ENCODE assay signal across 30 mouse cellular contexts in genomic region chr4:58469651-58470592, GRCm38 (mm10).
DNase-seq lines count a peak whose midpoint lies in the region; ATAC-seq and TF ChIP-seq lines count a peak whose summit lies in the region.
"Had no signal": no experiment of that assay in that cellular context is flagged by ENCODE, and none has a peak within 500 bp of the region (broad histone marks: within the 10 kb centered on the region; RNA-seq: fewer than 3 reads in every experiment).

No protein-coding gene starts in this region.

- no peak for TF ChIP-seq EP300 in lung, postnatal 0 days (IDR thresholded peaks at IDR 0.05)

- TF ChIP-seq CTCF in lung, postnatal 0 days (IDR thresholded peaks at IDR 0.05), result no peak

- H3K4me2 ChIP-seq in lung, postnatal 0 days (replicated peaks; ENCODE audit: low read depth, low read length), result no peak overlapping the region
- H3K4me2 ChIP-seq in limb, embryonic 15.5 days, result no peak overlapping the region
- H3K4me2 ChIP-seq in liver, embryonic 12.5 days, result no peak overlapping the region
- H3K4me2 ChIP-seq: embryonic facial prominence, embryonic 13.5 days; forebrain, embryonic 12.5 days; heart, embryonic 13.5 days; hindbrain, embryonic 15.5 days; limb, embryonic 13.5 days; midbrain, embryonic 13.5 days had no signal

- H3K27me3 ChIP-seq in lung, postnatal 0 days (replicated peaks; ENCODE audit: insufficient read depth, low read length), result no peaks in the 10 kb centered on the region
- H3K27me3 ChIP-seq in limb, embryonic 15.5 days, result no peaks in the 10 kb centered on the region
- no peaks in the 10 kb centered on the region for H3K27me3 ChIP-seq in liver, embryonic 12.5 days (replicated peaks)
- H3K27me3 ChIP-seq: embryonic facial prominence, embryonic 13.5 days; forebrain, embryonic 12.5 days; heart, embryonic 13.5 days; hindbrain, embryonic 15.5 days; limb, embryonic 13.5 days; megakaryocyte, embryonic 14.5 days; midbrain, embryonic 13.5 days had no signal

- H3K27ac ChIP-seq in lung, postnatal 0 days (ENCODE audit: low read length), result no peak overlapping the region
- H3K27ac ChIP-seq in limb, embryonic 15.5 days, result peak overlapping the region; percentile 43; the same call in 1 of the 2 replicates
- no peak overlapping the region for H3K27ac ChIP-seq in liver, embryonic 12.5 days
- H3K27ac ChIP-seq: embryonic facial prominence, embryonic 13.5 days; forebrain, embryonic 12.5 days; heart, adult 2 months; heart, embryonic 13.5 days; hindbrain, embryonic 10.5 days; hindbrain, embryonic 15.5 days; limb, embryonic 13.5 days; liver, embryonic 14.5 days; midbrain, embryonic 13.5 days had no signal

- peak; percentile 61 for ATAC-seq in lung, postnatal 0 days
- ATAC-seq in limb, embryonic 15.5 days (ENCODE audit: insufficient number of reproducible peaks, low FRiP score, low TSS enrichment, low read depth), result no peak
- no peak for ATAC-seq in liver, embryonic 12.5 days
- ATAC-seq: inflammation-experienced regulatory T-cells, adult 6 months; midbrain, embryonic 13.5 days had no signal

- no peak overlapping the region for H3K4me3 ChIP-seq in lung, postnatal 0 days (ENCODE audit: low read depth, low read length)
- no peak overlapping the region for H3K4me3 ChIP-seq in limb, embryonic 15.5 days
- H3K4me3 ChIP-seq in liver, embryonic 12.5 days, result no peak overlapping the region
- H3K4me3 ChIP-seq: embryonic facial prominence, embryonic 13.5 days; erythroblast, embryonic 14.5 days; forebrain, embryonic 12.5 days; heart, adult 2 months; heart, embryonic 13.5 days; hindbrain, embryonic 10.5 days; hindbrain, embryonic 15.5 days; limb, embryonic 13.5 days; megakaryocyte, embryonic 14.5 days; midbrain, embryonic 13.5 days had no signal

- H3K4me1 ChIP-seq in lung, postnatal 0 days (ENCODE audit: insufficient read depth, low read depth, low read length), result no peaks in the 10 kb centered on the region
- peaks cover 3% of the 10 kb centered on the region; the same call in 1 of the 2 replicates for H3K4me1 ChIP-seq in limb, embryonic 15.5 days
- H3K4me1 ChIP-seq in liver, embryonic 12.5 days, result no peaks in the 10 kb centered on the region
- H3K4me1 ChIP-seq: heart, embryonic 13.5 days; hindbrain, embryonic 10.5 days; hindbrain, embryonic 15.5 days; midbrain, embryonic 13.5 days had no signal

- no peaks in the 10 kb centered on the region for H3K9me3 ChIP-seq in lung, postnatal 0 days (ENCODE audit: low read length)
- H3K9me3 ChIP-seq in limb, embryonic 15.5 days, result no peaks in the 10 kb centered on the region
- no peaks in the 10 kb centered on the region for H3K9me3 ChIP-seq in liver, embryonic 12.5 days (replicated peaks)
- H3K9me3 ChIP-seq: embryonic facial prominence, embryonic 13.5 days; forebrain, embryonic 12.5 days; heart, embryonic 13.5 days; hindbrain, embryonic 10.5 days; hindbrain, embryonic 15.5 days; limb, embryonic 13.5 days; midbrain, embryonic 13.5 days had no signal

- no peak overlapping the region for H3K9ac ChIP-seq in lung, postnatal 0 days (replicated peaks; ENCODE audit: low read depth)
- no peak overlapping the region for H3K9ac ChIP-seq in limb, embryonic 15.5 days
- H3K9ac ChIP-seq in liver, embryonic 12.5 days, result no peak overlapping the region
- H3K9ac ChIP-seq: embryonic facial prominence, embryonic 13.5 days; forebrain, embryonic 12.5 days; heart, embryonic 13.5 days; hindbrain, embryonic 15.5 days; limb, embryonic 13.5 days; liver, embryonic 14.5 days; midbrain, embryonic 13.5 days had no signal

- DNase-seq in lung, postnatal 0 days (ENCODE audit: low spot score), result peak; percentile 54
- no peak for DNase-seq in lung, postnatal 10 days
- peak; percentile 41 for DNase-seq in NIH3T3 (ENCODE audit: low read depth)
- DNase-seq in telencephalon, adult 2 months (ENCODE audit: low read depth, low spot score), result peak; percentile 50
- no peak for DNase-seq in cerebellum, postnatal 14 days
- no peak for DNase-seq in ovary, postnatal 36 days (ENCODE audit: low spot score)
- DNase-seq: adrenal gland, postnatal 36 days; cerebellum, adult 2 months; cerebellum, postnatal 25 days; embryo, embryonic 11 days; gastrocnemius, postnatal 25 days; heart, adult 2 months; heart, postnatal 14 days; kidney, adult 11 months; kidney, postnatal 25 days; lung, adult 2 months; thymus, postnatal 4 days had no signal

- no peaks in the 10 kb centered on the region for H3K36me3 ChIP-seq in lung, postnatal 0 days (ENCODE audit: insufficient read depth, low read length)
- H3K36me3 ChIP-seq in limb, embryonic 15.5 days, result peaks cover 2% of the 10 kb centered on the region; the same call in 1 of the 2 replicates
- H3K36me3 ChIP-seq in liver, embryonic 12.5 days, result no peaks in the 10 kb centered on the region
- H3K36me3 ChIP-seq: forebrain, embryonic 12.5 days; heart, embryonic 13.5 days; hindbrain, embryonic 10.5 days; hindbrain, embryonic 15.5 days; midbrain, embryonic 13.5 days had no signal

- 79% methylated on average over 5 of the region's 5 CpGs for WGBS in lung, postnatal 0 days
- WGBS in limb, embryonic 15.5 days, result 79% methylated on average over 5 of the region's 5 CpGs
- WGBS in liver, embryonic 12.5 days (ENCODE audit: insufficient replicate concordance), result 78% methylated on average over 5 of the region's 5 CpGs

Comparison
In these comparisons a context has a peak if more than half of its experiments do, and no peak if none do; other contexts are left out.
1. DNase-seq: peak in lung, postnatal 0 days (single experiment), NIH3T3 (single experiment) and telencephalon, adult 2 months (single experiment); none in lung, postnatal 10 days (single experiment), cerebellum, postnatal 14 days (0 of 2) and ovary, postnatal 36 days (single experiment).